Mouse (Mus musculus) lung, embryonic 14.5 days (tissue): ENCODE measurements at regions not wholly inside any gene's neighbourhood (a gene's known extent, or its start where the extent isn't known, plus 50 kb on each side); places are given as distances from the start of the nearest gene placed in this dataset.

Experiments
- ATAC-seq: fragments of 200-750 bp; cut with Nextera tagmentation; 2 replicates; pipeline ENCODE4 v1.8.0; 2017; ENCODE audit warnings: mild to moderate bottlenecking, moderate TSS enrichment, moderate library complexity; ENCODE audit not compliant: insufficient read depth
- DNase-seq: peaks from one replicate; pipeline ENCODE4 v3.0.0-alpha.2; 2015
- H3K27ac ChIP-seq: fragments of 300-500 bp; sonication (generic); 2 replicates; pipeline ENCODE4 v1.5.1; 2014; ENCODE audit warnings: low read depth, mild to moderate bottlenecking, moderate library complexity
- H3K27me3 ChIP-seq: fragments of 300-500 bp; sonication (generic); 2 replicates; pipeline ENCODE4 v1.6.1; 2014; ENCODE audit warnings: low read length, control low read depth; ENCODE audit not compliant: insufficient read depth
- H3K36me3 ChIP-seq: fragments of 300-500 bp; sonication (generic); 2 replicates; pipeline ENCODE4 v1.6.1; 2014; ENCODE audit warnings: control low read depth; ENCODE audit not compliant: insufficient read depth
- H3K4me1 ChIP-seq: fragments of 300-500 bp; sonication (generic); 2 replicates; pipeline ENCODE4 v1.6.1; 2014; ENCODE audit warnings: antibody characterized with exemption, control low read depth; ENCODE audit not compliant: insufficient read depth
- H3K4me2 ChIP-seq: fragments of 300-500 bp; sonication (generic); 2 replicates; pipeline ENCODE4 v1.6.1; 2014; ENCODE audit warnings: mild to moderate bottlenecking
- H3K4me3 ChIP-seq: fragments of 300-500 bp; sonication (generic); 2 replicates; pipeline ENCODE4 v1.5.1; 2014; ENCODE audit warnings: low read depth, low read length
- H3K9ac ChIP-seq: fragments of 300-500 bp; sonication (generic); 2 replicates; pipeline ENCODE4 v1.6.1; 2014
- H3K9me3 ChIP-seq: fragments of 300-500 bp; sonication (generic); 2 replicates; pipeline ENCODE4 v1.6.1; 2016; ENCODE audit warnings: low read depth, low read length, control low read depth
- CTCF ChIP-seq: IDR thresholded peaks from 2 replicates; pipeline ENCODE4 v1.5.1; 2016; ENCODE audit warnings: antibody characterized with exemption, low read depth
- WGBS: fragments of 180-500 bp; shearing (Covaris S2); extraction: QIAGEN DNeasy Blood & Tissue Kit; methylation state at CpG from one replicate; pipeline ENCODE4 v1.1.7; 2014; 5-methylcytosine and 5-hydroxymethylcytosine counted together

GRCm38 (mm10) chr4:154747006-154747343, 79.3 kb upstream of the Actrt2 start:
- no peak for TF ChIP-seq CTCF
- DNase-seq, result no peak

GRCm38 (mm10) chr4:154749160-154749559, 81.5 kb upstream of the Actrt2 start:
- WGBS, result 31% methylated on average over 9 of the region's 9 CpGs
- DNase-seq (peak; percentile 78), ATAC-seq (peak; percentile 47; the same call in 1 of the 2 replicates)
- peak; percentile 85 for TF ChIP-seq CTCF
- Histone ChIP-seq H3K27ac (no peak overlapping the region), H3K4me2 (no peak overlapping the region), H3K27me3 (no peaks in the 10 kb centered on the region), H3K4me3 (no peak overlapping the region), H3K36me3 (no peaks in the 10 kb centered on the region), H3K9ac (no peak overlapping the region), H3K9me3 (no peaks in the 10 kb centered on the region), H3K4me1 (no peaks in the 10 kb centered on the region)

More at GRCm38 (mm10) chr4:154747006-154747343, 79.3 kb upstream of the Actrt2 start:
- no peak overlapping the region for H3K27ac ChIP-seq
- WGBS, result 70% methylated on average over 4 of the region's 4 CpGs
- no peaks in the 10 kb centered on the region for H3K36me3 ChIP-seq
- H3K4me3 ChIP-seq, result no peak overlapping the region
- H3K4me2 ChIP-seq, result no peak overlapping the region
- H3K9ac ChIP-seq, result no peak overlapping the region
- no peak for ATAC-seq
- no peaks in the 10 kb centered on the region for H3K4me1 ChIP-seq
- no peaks in the 10 kb centered on the region for H3K9me3 ChIP-seq
- no peaks in the 10 kb centered on the region for H3K27me3 ChIP-seq

GRCm38 (mm10) chr4:154749996-154750395, 82.3 kb upstream of the Actrt2 start:
- no peak for DNase-seq
- WGBS, result 89% methylated on average over 2 of the region's 2 CpGs
- Histone ChIP-seq H3K27ac (no peak overlapping the region), H3K4me2 (no peak overlapping the region), H3K9me3 (no peaks in the 10 kb centered on the region), H3K36me3 (no peaks in the 10 kb centered on the region), H3K9ac (no peak overlapping the region), H3K27me3 (no peaks in the 10 kb centered on the region), H3K4me3 (no peak overlapping the region), H3K4me1 (no peaks in the 10 kb centered on the region)
- no peak for TF ChIP-seq CTCF
- ATAC-seq, result no peak

- 50% methylated on average over 14 of the region's 14 CpGs for WGBS
- no peak for TF ChIP-seq CTCF
- H3K4me2 ChIP-seq, result no peak overlapping the region
- no peak for ATAC-seq
- no peak overlapping the region for H3K9ac ChIP-seq
- H3K27me3 ChIP-seq, result no peaks in the 10 kb centered on the region
- no peak overlapping the region for H3K27ac ChIP-seq
- H3K4me3 ChIP-seq, result no peak overlapping the region
- H3K4me1 ChIP-seq, result no peaks in the 10 kb centered on the region
- no peaks in the 10 kb centered on the region for H3K36me3 ChIP-seq
- no peak for DNase-seq
- no peaks in the 10 kb centered on the region for H3K9me3 ChIP-seq
These were observed 82.9 kb upstream of the Actrt2 start for GRCm38 (mm10) chr4:154750440-154751107.

GRCm38 (mm10) chr4:154754445-154754844, 82.8 kb upstream of the Ttc34 start:
- no peak overlapping the region for H3K4me2 ChIP-seq
- no peaks in the 10 kb centered on the region for H3K27me3 ChIP-seq
- H3K36me3 ChIP-seq, result no peaks in the 10 kb centered on the region
- no peaks in the 10 kb centered on the region for H3K9me3 ChIP-seq
- H3K9ac ChIP-seq, result no peak overlapping the region
- peak; percentile 19 for DNase-seq
- peak; percentile 40 for TF ChIP-seq CTCF
- ATAC-seq, result no peak
- H3K4me3 ChIP-seq, result no peak overlapping the region
- no peaks in the 10 kb centered on the region for H3K4me1 ChIP-seq
- 58% methylated on average over 8 of the region's 8 CpGs for WGBS
- H3K27ac ChIP-seq, result no peak overlapping the region

- Histone ChIP-seq H3K4me1 (no peaks in the 10 kb centered on the region), H3K27ac (no peak overlapping the region), H3K9ac (no peak overlapping the region), H3K9me3 (no peaks in the 10 kb centered on the region), H3K4me3 (no peak overlapping the region), H3K4me2 (no peak overlapping the region), H3K27me3 (no peaks in the 10 kb centered on the region), H3K36me3 (no peaks in the 10 kb centered on the region)
- DNase-seq, result no peak
- TF ChIP-seq CTCF, result no peak
- ATAC-seq, result no peak
- WGBS, result 69% methylated on average over 10 of the region's 10 CpGs
These were observed 80.4 kb upstream of the Ttc34 start for GRCm38 (mm10) chr4:154756740-154757446.

GRCm38 (mm10) chr4:154759881-154760280, 77.4 kb upstream of the Ttc34 start:
- Histone ChIP-seq H3K27ac (no peak overlapping the region), H3K9me3 (no peaks in the 10 kb centered on the region), H3K9ac (no peak overlapping the region), H3K4me3 (no peak overlapping the region), H3K27me3 (no peaks in the 10 kb centered on the region), H3K4me1 (no peaks in the 10 kb centered on the region), H3K36me3 (no peaks in the 10 kb centered on the region), H3K4me2 (no peak overlapping the region)
- ATAC-seq (no peak), DNase-seq (no peak)
- no peak for TF ChIP-seq CTCF
- 65% methylated on average over 1 of the region's 1 CpGs for WGBS
